Mouse (Mus musculus) forebrain, embryonic 12.5 days (tissue): ENCODE data around the gene Pirb. TPM values are rescaled to one million over a fixed set of nuclear protein-coding genes. Genes with fewer than 3 reads are reported as not detected.
A peak's percentile ranks its signal among the peaks of the same experiment; 100 is the strongest.
"Not testable (repeated sequence)": the region's sequence is repeated elsewhere in the genome, so short reads cannot be mapped to it uniquely, and the experiment has no call there.

Experiments
- ATAC-seq: fragments of 200-750 bp; cut with Nextera tagmentation; 2 replicates; pipeline ENCODE4 v1.8.0; 2017; ENCODE audit warnings: moderate TSS enrichment; ENCODE audit not compliant: low FRiP score
- H3K27ac ChIP-seq: fragments of 300-500 bp; sonication (generic); 2 replicates; pipeline ENCODE4 v1.5.1; 2016; ENCODE audit warnings: mild to moderate bottlenecking
- H3K27me3 ChIP-seq: fragments of 300-500 bp; sonication (generic); 2 replicates; pipeline ENCODE4 v1.6.1; 2016; ENCODE audit warnings: mild to moderate bottlenecking
- H3K36me3 ChIP-seq: fragments of 300-500 bp; sonication (generic); replicated peaks from 2 replicates; pipeline ENCODE4 v1.6.1; 2016; ENCODE audit warnings: mild to moderate bottlenecking
- H3K4me1 ChIP-seq: fragments of 300-500 bp; sonication (generic); 2 replicates; pipeline ENCODE4 v1.6.1; 2016
- H3K4me2 ChIP-seq: fragments of 300-500 bp; sonication (generic); 2 replicates; pipeline ENCODE4 v1.6.1; 2016; ENCODE audit warnings: mild to moderate bottlenecking, moderate library complexity
- H3K4me3 ChIP-seq: fragments of 300-500 bp; sonication (generic); replicated peaks from 2 replicates; pipeline ENCODE4 v1.5.1; 2016; ENCODE audit warnings: mild to moderate bottlenecking
- H3K9ac ChIP-seq: fragments of 300-500 bp; sonication (generic); 2 replicates; pipeline ENCODE4 v1.6.1; 2016; ENCODE audit warnings: mild to moderate bottlenecking
- H3K9me3 ChIP-seq: fragments of 300-500 bp; sonication (generic); 2 replicates; pipeline ENCODE4 v1.6.1; 2016
- WGBS: fragments of 180-500 bp; shearing (Covaris S2); methylation state at CpG from one replicate; pipeline ENCODE4 v1.1.7; 2016; 5-methylcytosine and 5-hydroxymethylcytosine counted together
- polyA plus RNA-seq: library from polyadenylated mRNA; unstranded; fragments of >200 nt; fragmentation: Nextera tagmentation; extraction: Ambion mirVana; gene quantifications from 2 replicates; pipeline ENCODE4 v1.2.1, GENCODE M21; 2016

Gene Pirb
- polyA plus RNA-seq: 0.10 and 0.23 TPM in 2 replicates

- H3K27me3 ChIP-seq, ATAC-seq, H3K27ac ChIP-seq, H3K9ac ChIP-seq, H3K9me3 ChIP-seq, H3K36me3 ChIP-seq, H3K4me3 ChIP-seq, H3K4me1 ChIP-seq, H3K4me2 ChIP-seq: not testable (repeated sequence)
- WGBS: 40% methylated on average over 1 of the region's 3 CpGs
Observed at GRCm38 (mm10) chr7:3720268-3720667, at the start of gene Pirb. Gene Pirb, minus strand, starts transcription at chr7:3720391.

GRCm38 (mm10) chr7:3732675-3733074 lies 12.5 kb upstream of the Pirb start:
- H3K27ac ChIP-seq, H3K36me3 ChIP-seq, H3K4me3 ChIP-seq, H3K4me1 ChIP-seq, H3K4me2 ChIP-seq, H3K9ac ChIP-seq, H3K27me3 ChIP-seq, ATAC-seq, H3K9me3 ChIP-seq: not testable (repeated sequence)
- no CpG with 5 or more reads among the region's 1 CpGs for WGBS

- H3K36me3 ChIP-seq, H3K27me3 ChIP-seq, H3K4me1 ChIP-seq, H3K4me2 ChIP-seq, H3K4me3 ChIP-seq, H3K9ac ChIP-seq, ATAC-seq, H3K27ac ChIP-seq, H3K9me3 ChIP-seq: not testable (repeated sequence)
Observed at GRCm38 (mm10) chr7:3725459-3725858, 5.3 kb upstream of the Pirb start.

DNA sequence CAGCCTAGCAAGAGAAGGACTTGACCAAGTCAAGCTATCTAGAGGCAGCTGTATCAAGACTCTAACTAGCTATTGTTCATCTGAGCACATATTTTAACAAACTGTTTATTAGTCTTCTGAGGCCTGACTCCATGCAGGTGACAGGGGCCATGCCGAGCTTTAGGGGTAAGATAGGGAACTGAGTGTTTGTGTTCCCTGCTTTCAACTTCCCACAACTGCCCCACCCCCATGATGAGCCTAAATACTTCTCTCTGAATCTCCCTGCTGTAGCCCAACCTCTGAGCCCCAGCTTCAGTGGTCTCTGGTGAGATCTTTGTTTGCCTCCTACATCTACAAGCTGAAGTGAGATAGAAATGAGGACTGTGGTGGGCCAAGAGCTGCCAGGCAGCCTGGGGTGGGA lies 4.9 kb downstream of the Pirb start:
- Histone ChIP-seq H3K27me3 (no peaks in the 10 kb centered on the region), H3K9ac (no peak overlapping the region), H3K36me3 (no peaks in the 10 kb centered on the region), H3K4me2 (no peak overlapping the region), H3K4me1 (no peaks in the 10 kb centered on the region), H3K27ac (no peak overlapping the region), H3K9me3 (no peaks in the 10 kb centered on the region), H3K4me3 (no peak overlapping the region)
- no peak for ATAC-seq
- WGBS: 65% methylated on average over 1 of the region's 1 CpGs

DNA sequence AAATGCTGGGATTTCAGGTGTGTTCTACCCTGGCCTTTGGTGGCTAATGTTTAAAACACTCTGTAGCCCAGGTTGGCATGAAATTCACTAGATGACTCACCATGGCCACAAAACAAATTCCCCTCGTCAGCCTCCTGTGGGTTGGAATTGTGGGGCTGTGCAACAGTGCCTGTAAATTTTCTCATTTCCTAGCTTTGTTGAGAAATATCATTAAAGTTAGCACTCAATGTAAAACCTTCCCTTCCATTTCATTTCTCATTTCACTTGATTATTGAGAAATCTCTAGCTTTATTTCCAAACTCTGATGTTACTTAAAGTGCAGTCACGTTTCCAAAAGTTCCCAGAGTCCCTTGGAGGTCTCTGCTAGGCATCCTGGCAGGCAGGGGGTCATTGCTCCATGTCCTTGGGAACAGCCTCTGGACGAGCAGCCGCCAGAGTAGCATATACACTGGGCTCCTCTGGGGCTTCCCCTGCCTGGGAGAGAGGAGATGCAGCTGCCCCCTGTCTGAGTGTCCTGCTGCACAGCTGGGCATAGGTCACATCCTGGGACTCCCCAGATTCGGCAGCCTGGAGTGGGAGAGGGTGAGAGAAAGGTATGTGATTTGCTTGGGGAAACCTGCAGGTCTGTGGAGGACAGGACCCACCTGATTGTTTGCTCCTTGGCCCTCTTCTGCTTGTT lies 7.8 kb downstream of the Pirb start:
- 52% methylated on average over 5 of the region's 5 CpGs for WGBS
- no peaks in the 10 kb centered on the region for H3K9me3 ChIP-seq
- no peak overlapping the region for H3K4me2 ChIP-seq
- no peak overlapping the region for H3K4me3 ChIP-seq
- no peak overlapping the region for H3K9ac ChIP-seq
- no peak for ATAC-seq
- peaks cover 10% of the 10 kb centered on the region for H3K36me3 ChIP-seq
- no peak overlapping the region for H3K27ac ChIP-seq
- H3K27me3 ChIP-seq: no peaks in the 10 kb centered on the region
- H3K4me1 ChIP-seq: no peaks in the 10 kb centered on the region

DNA sequence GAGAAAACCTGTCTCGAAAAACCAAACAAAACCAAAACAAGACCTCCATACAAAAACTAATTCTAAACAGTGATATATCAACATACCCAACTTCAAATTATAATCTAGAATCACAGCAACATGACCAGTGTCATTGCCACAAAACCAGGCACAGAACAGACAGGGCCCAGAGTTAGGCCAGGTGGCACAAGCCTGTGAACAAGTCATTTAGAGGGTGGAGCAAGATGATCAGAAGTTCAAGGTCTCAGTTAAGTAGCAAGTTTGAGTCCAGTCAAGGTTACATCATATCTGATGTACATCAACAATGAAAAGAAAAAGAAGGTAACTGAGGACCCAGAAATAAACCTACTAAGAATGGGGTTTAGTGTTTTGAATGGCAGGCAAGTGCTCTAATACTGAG lies 11.2 kb downstream of the Pirb start:
- Histone ChIP-seq H3K4me3 (no peak overlapping the region), H3K9ac (no peak overlapping the region), H3K4me1 (peaks cover 20% of the 10 kb centered on the region), H3K9me3 (no peaks in the 10 kb centered on the region), H3K27me3 (no peaks in the 10 kb centered on the region), H3K27ac (no peak overlapping the region), H3K36me3 (peaks cover 28% of the 10 kb centered on the region), H3K4me2 (no peak overlapping the region)
- ATAC-seq: no peak
- WGBS: 63% methylated on average over 1 of the region's 1 CpGs

DNA sequence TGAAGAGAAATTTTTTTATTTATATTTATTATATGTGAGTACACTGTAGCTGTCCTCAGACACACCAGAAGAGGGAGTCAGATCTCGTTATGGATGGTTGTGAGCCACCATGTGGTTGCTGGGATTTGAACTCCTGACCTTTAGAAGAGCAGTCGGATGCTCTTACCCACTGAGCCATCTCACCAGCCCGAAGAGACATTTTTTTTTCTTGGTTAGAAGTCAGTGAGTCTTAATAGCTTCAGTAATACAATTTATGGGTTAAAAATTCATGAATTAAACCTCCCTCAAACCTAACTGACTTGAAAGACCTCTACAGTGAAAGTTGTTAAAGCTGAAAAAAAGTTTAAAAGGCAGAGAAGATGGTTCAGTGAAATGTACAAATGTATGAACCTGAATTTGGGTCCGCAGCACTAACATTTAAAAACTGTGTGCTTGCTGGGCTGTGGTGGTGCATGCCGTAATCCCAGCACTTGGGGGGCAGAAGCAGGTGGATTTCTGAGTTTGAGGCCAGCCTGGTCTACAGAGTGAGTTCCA lies 11.7 kb downstream of the Pirb start:
- not testable (repeated sequence) for H3K9me3 ChIP-seq, H3K4me2 ChIP-seq, H3K27ac ChIP-seq, H3K27me3 ChIP-seq, ATAC-seq, H3K9ac ChIP-seq, H3K4me3 ChIP-seq
- WGBS: 35% methylated on average over 5 of the region's 5 CpGs
- Histone ChIP-seq H3K4me1 (peaks cover 21% of the 10 kb centered on the region), H3K36me3 (peaks cover 28% of the 10 kb centered on the region)

DNA sequence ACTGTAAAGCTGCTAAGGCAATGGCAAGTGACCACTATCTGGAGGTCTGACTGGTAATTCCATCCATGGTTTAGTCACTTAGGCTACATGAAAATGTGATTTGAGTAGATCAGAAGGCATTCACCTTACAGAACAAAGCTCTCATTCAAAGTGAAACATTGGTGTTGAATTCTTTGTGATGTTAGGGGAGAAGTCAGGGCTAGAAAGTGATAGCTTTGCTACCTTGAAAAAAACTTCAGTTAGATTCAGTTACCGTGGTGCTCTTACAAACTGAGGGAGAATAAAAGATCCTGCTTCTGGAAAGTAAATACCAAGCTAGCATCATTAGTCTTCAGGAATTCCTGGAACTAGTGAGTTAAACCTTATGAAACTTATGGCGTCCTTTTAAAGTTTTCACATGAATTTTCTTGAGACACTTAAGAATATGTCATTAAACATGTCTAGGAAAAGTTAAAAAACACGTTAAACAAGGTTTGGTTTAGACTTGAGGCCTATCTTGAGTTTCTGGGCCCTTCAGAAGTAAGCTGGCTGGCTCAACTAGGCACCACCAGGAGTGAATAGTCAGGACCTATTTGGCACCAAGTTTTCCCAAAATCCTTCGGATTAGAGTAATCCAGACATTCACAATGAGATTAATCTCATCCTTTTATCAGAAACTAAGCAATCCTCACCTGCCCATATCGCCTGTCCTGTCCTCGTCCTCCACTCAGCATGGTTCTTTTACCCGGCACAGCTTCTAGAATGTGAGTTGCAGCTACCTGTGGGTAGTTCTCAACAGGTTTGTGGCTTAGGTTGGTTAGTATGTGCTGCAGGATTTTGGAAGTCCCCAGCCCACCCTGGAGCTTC lies 12.4 kb downstream of the Pirb start:
- ATAC-seq: no peak
- no peaks in the 10 kb centered on the region for H3K27me3 ChIP-seq
- no peaks in the 10 kb centered on the region for H3K9me3 ChIP-seq
- H3K4me2 ChIP-seq: no peak overlapping the region
- no peak overlapping the region for H3K27ac ChIP-seq
- H3K4me1 ChIP-seq: peaks cover 23% of the 10 kb centered on the region
- peaks cover 28% of the 10 kb centered on the region for H3K36me3 ChIP-seq
- H3K4me3 ChIP-seq: no peak overlapping the region
- 26% methylated on average over 7 of the region's 7 CpGs for WGBS
- H3K9ac ChIP-seq: no peak overlapping the region

- H3K9ac ChIP-seq: no peak overlapping the region
- H3K9me3 ChIP-seq: no peaks in the 10 kb centered on the region
- peaks cover 23% of the 10 kb centered on the region for H3K4me1 ChIP-seq
- H3K36me3 ChIP-seq: peaks cover 28% of the 10 kb centered on the region
- H3K27me3 ChIP-seq: no peaks in the 10 kb centered on the region
- no peak overlapping the region for H3K27ac ChIP-seq
- no peak overlapping the region for H3K4me3 ChIP-seq
- no peak for ATAC-seq
- H3K4me2 ChIP-seq: peak overlapping the region; percentile 93; the same call in 1 of the 2 replicates
- WGBS: 69% methylated on average over 4 of the region's 4 CpGs
Observed at GRCm38 (mm10) chr7:3707027-3707426, 13.2 kb downstream of the Pirb start.

DNA sequence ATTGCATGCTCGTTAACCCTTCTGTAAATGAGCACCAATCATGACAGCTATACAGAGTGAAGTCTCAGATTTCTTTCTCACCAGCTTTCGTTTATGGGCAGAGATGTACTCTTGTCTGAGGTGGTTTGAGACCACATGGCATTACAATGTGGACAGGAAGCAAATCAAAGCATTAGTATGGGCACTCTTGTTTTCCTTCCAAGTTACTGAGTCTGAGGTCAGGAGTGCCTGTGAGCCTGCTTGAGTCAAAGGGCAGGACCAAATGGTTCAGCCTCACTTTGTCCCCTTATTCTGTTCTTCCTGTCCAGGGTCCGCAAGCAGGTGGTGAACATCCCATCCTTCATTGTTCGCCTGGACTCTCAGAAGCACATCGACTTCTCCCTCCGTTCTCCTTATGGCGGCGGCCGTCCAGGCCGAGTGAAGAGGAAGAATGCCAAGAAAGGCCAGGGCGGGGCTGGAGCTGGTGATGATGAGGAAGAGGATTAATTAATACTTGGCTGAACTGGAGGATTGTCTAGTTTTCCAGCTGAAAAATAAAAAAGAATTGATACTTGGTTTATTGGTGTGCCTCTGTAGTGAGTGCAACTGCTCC lies 13.8 kb downstream of the Pirb start:
- H3K4me3 ChIP-seq: peak overlapping the region; percentile 88
- H3K36me3 ChIP-seq: peaks cover 31% of the 10 kb centered on the region
- no peak for ATAC-seq
- peaks cover 23% of the 10 kb centered on the region for H3K4me1 ChIP-seq
- peak overlapping the region; percentile 93 for H3K9ac ChIP-seq
- H3K27ac ChIP-seq: peak overlapping the region; percentile 66
- no peaks in the 10 kb centered on the region for H3K27me3 ChIP-seq
- WGBS: 50% methylated on average over 11 of the region's 11 CpGs
- H3K4me2 ChIP-seq: peak overlapping the region; percentile 93
- no peaks in the 10 kb centered on the region for H3K9me3 ChIP-seq

- H3K27me3 ChIP-seq: no peaks in the 10 kb centered on the region
- peak overlapping the region; percentile 93 for H3K4me2 ChIP-seq
- H3K4me3 ChIP-seq: peak overlapping the region; percentile 88
- H3K27ac ChIP-seq: peak overlapping the region; percentile 46
- peaks cover 23% of the 10 kb centered on the region for H3K4me1 ChIP-seq
- peak overlapping the region; percentile 93 for H3K9ac ChIP-seq
- no peaks in the 10 kb centered on the region for H3K9me3 ChIP-seq
- 40% methylated on average over 6 of the region's 6 CpGs for WGBS
- peaks cover 36% of the 10 kb centered on the region for H3K36me3 ChIP-seq
- ATAC-seq: no peak
Observed at GRCm38 (mm10) chr7:3705911-3706310, 14.3 kb downstream of the Pirb start.

DNA sequence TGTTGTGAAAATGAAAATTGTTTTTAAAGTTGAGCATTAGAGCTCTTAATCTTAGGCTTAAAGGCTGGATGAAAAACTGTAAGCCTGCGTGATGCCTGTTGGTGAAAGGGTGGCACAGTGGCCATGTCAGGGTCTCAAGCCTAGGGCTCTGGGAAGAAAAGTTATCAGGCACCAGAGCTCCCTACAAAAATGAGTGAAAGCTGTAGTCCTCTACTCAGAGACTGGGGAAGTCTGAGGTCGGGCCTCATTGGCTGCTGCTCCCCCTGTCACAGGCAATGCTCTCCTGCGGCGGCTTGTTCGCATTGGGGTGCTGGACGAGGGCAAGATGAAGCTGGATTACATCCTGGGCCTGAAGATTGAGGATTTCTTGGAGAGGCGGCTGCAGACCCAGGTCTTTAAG lies 14.7 kb downstream of the Pirb start:
- H3K27me3 ChIP-seq, H3K9me3 ChIP-seq, ATAC-seq: not testable (repeated sequence)
- H3K36me3 ChIP-seq: peaks cover 40% of the 10 kb centered on the region
- WGBS: 6% methylated on average over 7 of the region's 7 CpGs
- peak overlapping the region; percentile 93 for H3K4me2 ChIP-seq
- H3K9ac ChIP-seq: peak overlapping the region; percentile 93
- H3K4me3 ChIP-seq: peak overlapping the region; percentile 88
- H3K27ac ChIP-seq: peak overlapping the region; percentile 68
- peaks cover 23% of the 10 kb centered on the region for H3K4me1 ChIP-seq
